Mouse (Mus musculus) layer of hippocampus, adult 18-20 months (tissue): ENCODE data around the gene Slc30a1. TPM values are rescaled to one million over a fixed set of nuclear protein-coding genes. Genes with fewer than 3 reads are reported as not detected.

Experiments used
- DNase-seq, 2 experiments: peaks; one replicate each; pipeline ENCODE4 v3.0.0; 2022; ENCODE audit warnings: low spot score in 2 of 2
- total RNA-seq, 2 experiments: library from RNA; stranded (reverse); gene quantifications; 2 replicates each; pipeline ENCODE4 v1.2.3; 2021

Gene Slc30a1
- total RNA-seq, 2 experiments from 2014 or later: 27.1 to 30.5 TPM

DNA sequence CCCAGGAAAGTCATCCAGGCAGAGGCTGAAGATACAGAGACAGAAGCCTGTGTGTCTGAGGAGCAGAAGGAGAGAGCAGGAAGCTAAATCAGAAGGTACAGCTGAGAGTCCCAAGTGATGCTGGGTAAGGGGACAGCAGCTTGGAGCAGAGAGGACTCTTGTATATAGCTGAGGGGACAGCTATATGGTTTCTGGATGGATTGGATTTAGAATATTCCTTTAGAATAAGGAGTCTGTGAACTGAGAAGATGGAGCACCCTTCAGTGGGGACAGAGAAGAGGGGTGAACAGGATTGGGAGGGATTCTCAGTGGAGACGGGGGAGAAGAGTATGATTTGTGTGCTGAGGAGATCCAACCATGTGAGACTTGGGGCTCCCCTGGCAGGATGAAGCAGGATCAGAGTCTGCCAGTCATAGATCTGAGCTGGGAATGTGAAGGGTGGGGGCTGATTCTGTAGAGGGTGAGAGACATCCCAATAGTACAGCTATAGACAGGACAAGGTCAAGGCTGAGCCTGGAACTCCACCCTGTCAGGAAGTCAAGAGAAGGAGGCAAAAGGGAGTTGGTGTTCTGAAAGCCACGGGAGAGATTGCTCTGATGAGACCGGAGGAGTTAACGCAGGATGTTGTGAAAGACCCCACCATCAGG, 26.5 kb downstream of the Slc30a1 start:
- DNase-seq: no peak

DNA sequence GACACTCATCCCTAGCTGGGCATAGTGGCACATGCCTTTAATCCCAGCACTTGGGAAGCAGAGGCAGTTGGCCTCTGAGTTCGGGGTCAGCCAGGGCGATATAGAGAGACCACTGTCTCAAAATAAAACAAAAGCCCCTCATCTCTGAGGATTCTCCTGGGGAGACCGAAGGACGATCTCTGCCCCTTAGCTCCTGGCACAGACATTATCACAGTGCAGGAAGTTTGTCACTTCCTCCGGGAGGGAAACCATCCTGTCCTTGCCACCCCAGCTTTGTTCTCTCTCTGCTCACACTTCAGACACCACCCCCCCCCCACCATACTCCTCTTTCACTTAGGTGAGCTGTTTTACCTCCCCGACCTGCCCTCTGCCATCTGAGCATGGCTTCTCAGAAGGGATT, 37.1 kb downstream of the Slc30a1 start:
- DNase-seq: no peak

DNA sequence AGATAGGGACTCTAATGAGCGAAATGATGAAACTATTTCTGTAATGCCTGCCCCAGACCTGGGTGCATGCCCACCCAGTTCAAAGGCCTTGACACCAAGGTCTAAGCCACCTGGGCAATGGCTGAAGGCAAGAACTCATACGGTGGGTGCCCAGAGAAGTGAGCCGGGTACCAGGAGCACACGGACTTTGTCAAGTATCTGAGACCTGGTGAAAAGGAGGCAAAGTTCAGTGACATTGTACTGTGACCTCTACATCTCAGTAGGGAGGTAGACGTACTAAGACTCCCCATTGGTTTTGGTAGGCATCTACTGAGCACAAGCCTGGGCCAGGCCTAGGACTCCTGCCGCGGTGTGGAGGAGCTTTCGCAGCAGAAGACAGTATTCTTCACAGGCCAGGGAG, 38.8 kb downstream of the Slc30a1 start:
- no peak for DNase-seq

DNA sequence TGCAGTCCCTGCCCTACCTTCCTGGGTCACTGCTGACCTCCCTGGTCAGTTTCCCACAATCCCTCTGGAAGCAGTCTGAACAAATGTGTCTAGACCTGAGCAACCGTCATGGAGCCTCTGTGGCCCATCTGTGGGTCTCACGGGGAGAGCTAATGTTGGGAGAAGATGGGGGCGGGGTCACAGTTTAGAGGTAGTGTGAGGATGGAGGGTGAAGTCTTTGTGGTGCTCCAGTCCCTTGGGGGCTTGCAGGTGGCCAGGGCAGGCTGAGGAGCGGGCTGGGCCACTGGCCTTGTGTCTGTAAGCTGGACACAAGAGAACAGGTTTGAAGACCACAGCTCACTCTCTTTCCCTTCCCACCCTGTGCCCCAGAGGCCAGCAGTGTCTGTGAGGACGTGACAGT, 39.2 kb downstream of the Slc30a1 start:
- no peak for DNase-seq

DNA sequence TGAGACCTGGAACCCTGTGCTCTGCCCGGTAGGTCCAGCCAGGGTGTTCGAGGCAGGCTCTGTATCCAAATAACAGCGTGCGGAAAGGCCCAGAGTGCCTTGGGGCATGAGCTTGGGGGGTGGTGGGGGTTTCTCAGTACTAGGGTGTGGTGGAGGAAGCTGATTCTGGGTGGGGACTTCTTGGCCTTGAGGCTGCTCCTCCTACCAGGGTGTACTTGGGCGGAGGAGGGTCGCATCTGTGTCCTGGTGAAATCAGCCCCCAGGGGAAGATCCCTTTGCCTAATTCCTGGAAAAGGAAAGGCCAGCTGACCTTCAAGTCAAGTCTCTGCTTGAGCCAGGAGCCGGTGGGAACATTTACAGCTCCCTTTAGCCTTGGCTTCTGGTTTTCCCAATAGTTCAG, 39.7 kb downstream of the Slc30a1 start:
- no peak for DNase-seq

DNA sequence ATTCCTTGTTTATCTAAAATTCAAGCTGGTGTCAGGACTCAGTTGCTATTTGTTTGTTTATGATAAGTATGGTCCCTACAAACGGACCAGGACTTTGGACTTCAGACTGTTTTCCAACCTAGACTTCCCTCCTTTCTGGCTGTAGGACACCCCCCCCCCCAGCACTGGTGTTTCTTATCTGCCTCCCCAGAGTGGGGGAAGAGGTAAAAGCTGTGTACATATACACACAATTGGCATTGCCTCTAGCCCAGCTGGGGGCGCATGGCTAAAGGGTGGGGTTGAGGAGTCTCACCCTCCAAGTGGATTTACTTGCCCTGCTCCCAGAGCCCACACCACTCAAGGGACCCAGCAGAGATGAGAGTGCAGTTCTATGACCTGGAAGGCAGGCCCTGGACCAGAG, 40.3 kb downstream of the Slc30a1 start:
- no peak for DNase-seq

DNA sequence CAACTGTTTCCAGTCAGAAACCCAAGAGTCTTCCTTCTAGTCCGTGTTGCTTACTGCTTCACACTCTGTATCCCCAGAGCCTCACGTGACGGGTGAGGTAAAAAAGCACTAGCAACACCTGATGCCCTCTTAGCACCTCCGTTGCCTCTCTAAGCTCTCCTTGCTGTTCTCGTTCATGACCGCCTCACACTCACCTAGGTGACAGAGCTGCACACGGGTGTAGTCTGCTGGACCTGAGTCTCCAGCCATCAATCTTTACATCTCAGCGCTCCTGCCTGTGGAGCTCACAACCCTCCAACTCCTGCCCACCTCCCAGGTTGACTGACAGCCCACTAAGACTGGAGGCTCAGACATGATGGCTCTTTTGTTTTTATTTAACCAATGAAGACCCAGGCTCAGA, 41.2 kb downstream of the Slc30a1 start:
- DNase-seq: no peak

DNA sequence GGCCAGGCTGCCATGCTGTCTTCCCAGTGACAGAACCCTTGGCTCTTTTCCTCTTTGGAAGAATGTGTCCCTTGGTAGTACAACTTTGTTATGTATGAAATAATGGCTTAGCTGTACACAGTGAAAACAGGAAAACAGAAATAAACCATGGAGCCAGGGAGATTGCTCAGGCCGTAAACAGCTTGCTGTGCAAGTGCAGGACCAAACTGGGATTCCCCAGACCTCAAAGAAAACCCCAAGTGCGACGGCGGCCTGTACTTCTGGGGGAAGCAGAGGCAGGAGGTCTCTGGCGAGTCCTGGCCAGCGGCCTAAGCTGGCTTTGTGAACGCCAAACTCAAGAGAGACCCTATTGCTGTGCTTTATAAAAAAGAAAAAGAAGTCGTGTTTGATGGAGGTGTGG, 42.0 kb downstream of the Slc30a1 start:
- no peak for DNase-seq

DNA sequence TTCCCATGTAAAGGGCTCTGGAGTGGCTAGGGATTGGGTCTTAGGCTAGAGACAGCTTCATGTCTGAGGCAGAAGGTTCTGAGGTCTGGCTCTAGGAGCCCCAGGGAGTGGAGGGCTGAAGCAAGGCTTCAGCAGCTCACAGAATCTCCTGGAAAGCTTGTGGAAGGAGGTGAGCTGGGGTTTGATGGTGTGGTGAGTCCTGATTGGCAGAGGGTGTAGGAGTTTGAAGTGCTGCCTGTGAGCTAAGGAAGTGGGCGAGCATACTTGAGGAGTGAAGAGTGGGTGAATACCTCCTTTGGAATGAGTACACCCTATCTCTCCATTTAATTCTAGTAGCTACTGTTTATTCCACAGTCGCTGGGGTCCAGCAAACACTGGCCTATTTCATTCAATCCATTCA, 44.0 kb downstream of the Slc30a1 start:
- peak in 1 of 2 experiments; percentile 4 for DNase-seq

DNA sequence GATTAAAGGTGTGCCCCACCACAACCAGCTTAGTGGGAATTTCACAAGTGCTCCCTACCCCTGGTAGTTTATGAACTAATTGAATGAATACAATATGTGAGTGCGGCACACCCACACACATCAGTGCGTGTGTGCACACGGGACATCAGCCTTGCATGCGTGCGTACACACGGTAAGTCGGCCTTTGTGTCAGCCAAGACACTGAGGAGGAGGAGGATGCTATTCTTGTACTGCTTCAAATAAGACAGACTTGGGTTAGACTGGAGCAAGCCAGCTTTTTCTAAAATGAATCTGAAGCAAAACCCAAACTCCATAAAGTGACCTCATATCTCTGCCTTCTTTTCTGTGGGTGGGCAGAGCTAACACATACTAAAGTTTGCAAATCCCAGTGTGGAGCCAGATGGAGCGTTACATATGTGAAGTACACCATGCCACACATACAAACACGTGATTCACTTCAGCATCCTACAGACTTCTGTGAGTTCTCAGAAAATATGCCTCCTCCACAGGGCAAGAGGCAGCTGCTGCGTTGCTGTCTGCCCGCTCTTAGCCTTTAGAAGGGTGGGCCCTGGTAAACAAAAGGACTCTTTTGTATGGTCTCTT, 46.3 kb downstream of the Slc30a1 start:
- DNase-seq: peak; percentile 52 to 84

DNA sequence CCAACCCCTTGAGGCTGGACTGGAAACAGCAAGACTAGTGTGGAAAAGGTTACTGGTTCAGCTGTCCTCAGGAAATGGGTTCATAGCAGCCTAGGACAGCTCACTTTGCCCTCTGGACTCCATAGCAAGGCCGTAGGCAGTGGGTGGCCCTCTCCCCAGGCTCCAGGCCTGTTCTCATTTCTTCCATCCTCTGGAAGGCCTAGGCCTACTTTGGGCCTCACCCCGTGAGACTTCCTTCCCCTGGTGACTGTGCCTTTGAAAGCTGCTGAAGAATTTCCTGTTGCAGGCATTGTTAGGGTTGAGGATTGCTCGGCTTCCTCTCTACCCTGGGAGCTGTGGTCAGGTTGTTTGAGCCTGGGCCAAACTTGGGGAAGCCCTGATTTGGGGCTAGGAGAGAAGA, 48.5 kb downstream of the Slc30a1 start:
- DNase-seq: no peak

DNA sequence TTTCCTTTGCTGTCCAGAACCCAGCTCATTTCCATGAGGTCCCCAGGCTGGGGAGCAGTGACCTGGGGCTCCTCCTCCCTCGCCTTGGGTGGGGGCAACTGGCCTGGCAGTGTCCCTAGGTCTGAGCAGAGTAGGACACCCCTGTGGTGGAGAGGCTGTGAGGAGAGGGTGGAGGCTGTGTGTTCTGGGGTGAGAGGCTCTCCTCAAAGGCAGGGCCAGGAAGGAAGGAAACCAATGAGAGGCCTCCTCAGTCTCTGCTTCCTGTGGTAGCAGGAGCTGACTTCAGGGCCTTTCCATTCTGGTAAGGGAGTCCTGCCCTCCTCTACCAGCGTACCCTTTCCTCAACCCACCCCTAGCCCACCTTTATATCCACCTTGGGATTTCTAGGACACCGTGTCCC, 49.7 kb downstream of the Slc30a1 start:
- DNase-seq: no peak

DNA sequence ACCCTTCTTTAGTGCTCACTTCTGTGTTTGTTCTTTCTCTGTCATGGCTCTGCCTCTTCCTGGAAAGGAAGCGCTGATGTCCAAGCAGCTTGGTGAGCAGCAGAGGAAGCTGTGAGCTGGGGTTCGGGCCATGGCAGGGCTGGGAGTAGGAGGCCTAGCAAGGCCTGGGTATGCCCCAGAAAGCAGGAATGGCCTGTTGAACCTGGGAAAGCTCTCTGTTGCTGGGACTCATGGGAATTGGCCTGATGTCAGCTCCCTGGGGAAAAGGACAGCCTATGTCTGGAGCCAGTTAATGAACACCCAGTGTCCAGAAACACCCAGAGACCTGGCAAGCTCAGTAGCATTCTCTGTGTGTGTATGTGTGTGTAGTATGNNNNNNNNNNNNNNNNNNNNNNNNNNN, 50.3 kb downstream of the Slc30a1 start:
- no peak for DNase-seq

DNA sequence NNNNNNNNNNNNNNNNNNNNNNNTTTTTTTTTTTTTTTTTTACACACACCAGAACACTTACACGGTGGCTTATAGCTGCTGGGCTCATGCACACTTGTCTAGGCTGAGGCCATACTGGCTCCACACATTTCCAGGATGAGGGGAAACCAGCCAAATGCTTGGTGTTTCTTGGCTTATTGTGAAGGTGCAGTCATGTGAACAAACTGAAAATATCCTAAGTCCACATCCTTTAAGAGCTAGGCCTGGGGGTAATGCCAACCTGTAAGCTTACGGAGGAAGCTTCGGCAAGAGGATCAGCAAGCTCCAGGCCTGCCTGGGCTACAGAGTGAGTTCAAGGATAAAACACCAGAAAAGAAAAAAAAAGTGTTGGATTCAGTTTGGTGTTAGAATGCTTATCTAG, 50.8 kb downstream of the Slc30a1 start:
- DNase-seq: no peak

DNA sequence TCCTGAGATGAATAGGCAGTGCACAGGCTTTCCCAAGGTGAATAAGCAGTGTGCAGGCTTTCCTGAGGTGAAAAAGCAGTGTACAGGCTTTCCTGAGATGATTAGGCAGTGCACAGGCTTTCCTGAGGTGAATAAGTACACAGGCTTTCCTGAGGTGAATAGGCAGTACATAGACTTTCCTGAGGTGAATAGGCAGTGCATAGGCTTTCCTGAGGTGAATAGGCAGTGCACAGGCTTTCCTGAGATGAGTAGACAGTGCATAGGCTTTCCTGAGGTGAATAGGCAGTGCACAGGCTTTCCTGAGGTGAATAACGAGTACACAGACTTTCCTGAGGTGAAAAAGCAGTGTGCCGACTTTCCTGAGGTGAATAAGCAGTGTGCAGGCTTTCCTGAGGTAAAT, 54.4 kb downstream of the Slc30a1 start:
- DNase-seq: no peak

Other genes with a start within 250 kb of the Slc30a1 start
- gene Lpgat1, start 188.9 kb upstream of the Slc30a1 start, total RNA-seq: 100 to 1,000 TPM; 124 to 133 TPM
- 1 to 10 TPM; 1.2 to 1.3 TPM for gene Nek2, start 85.3 kb upstream of the Slc30a1 start, total RNA-seq
- under 1 TPM; 0.35 to 0.46 TPM for gene Rd3, start 70.6 kb downstream of the Slc30a1 start, total RNA-seq
- gene Traf5, start 185.8 kb downstream of the Slc30a1 start, total RNA-seq: 1 to 10 TPM; 3.3 to 4.6 TPM
- gene Rcor3, start 231.3 kb downstream of the Slc30a1 start, total RNA-seq: 10 to 100 TPM; 42.4 to 45.8 TPM